Mouse (Mus musculus) mature B cell (primary cell): ENCODE data around the gene Tst.

ENCODE experiments used
- in situ Hi-C: fragments of 300-500 bp; cut with MboI; formaldehyde crosslinking; loops from 2 replicates; pipeline ENCODE4 v1.14.3; 2019

The Tst gene

GRCm38 (mm10) chr15:78385564-78385963 lies 20.1 kb downstream of the Tst start:
- in situ Hi-C loops, result no loop called here

GRCm38 (mm10) chr15:78384220-78385116 lies 21.2 kb downstream of the Tst start:
- in situ Hi-C loops, result no loop called here

GRCm38 (mm10) chr15:78383450-78384219 lies 22.1 kb downstream of the Tst start:
- in situ Hi-C loops, result no loop called here

- in situ Hi-C loops, result no loop called here
Observed at GRCm38 (mm10) chr15:78382115-78382514, 23.6 kb downstream of the Tst start.

- in situ Hi-C loops, result no loop called here
Observed at GRCm38 (mm10) chr15:78380741-78381140, 25.0 kb downstream of the Tst start.

GRCm38 (mm10) chr15:78380208-78380607 lies 25.5 kb downstream of the Tst start:
- in situ Hi-C loops, result no loop called here

GRCm38 (mm10) chr15:78378556-78378955 lies 27.2 kb downstream of the Tst start:
- in situ Hi-C loops, result no loop called here

- in situ Hi-C loops, result no loop called here
Observed at GRCm38 (mm10) chr15:78377859-78378258, 27.8 kb downstream of the Tst start.

- in situ Hi-C loops, result loop anchor here (25.0 kb wide), 1 partner anchor 187 kb away; no protein-coding TSS in a partner anchor
Observed at GRCm38 (mm10) chr15:78374204-78374603, 31.5 kb downstream of the Tst start.

- in situ Hi-C loops, result loop anchor here (25.0 kb wide), 1 partner anchor 185 kb away; no protein-coding TSS in a partner anchor
Observed at GRCm38 (mm10) chr15:78372796-78373195, 32.9 kb downstream of the Tst start.

- in situ Hi-C loops, result loop anchor here (25.0 kb wide), 1 partner anchor 182 kb away; no protein-coding TSS in a partner anchor
Observed at GRCm38 (mm10) chr15:78369641-78370040, 36.1 kb downstream of the Tst start.

GRCm38 (mm10) chr15:78368926-78369346 lies 36.8 kb downstream of the Tst start:
- in situ Hi-C loops, result loop anchor here (25.0 kb wide), 1 partner anchor 182 kb away; no protein-coding TSS in a partner anchor

- in situ Hi-C loops, result loop anchor here (25.0 kb wide), 1 partner anchor 181 kb away; no protein-coding TSS in a partner anchor
Observed at GRCm38 (mm10) chr15:78367811-78368210, 37.9 kb downstream of the Tst start.

GRCm38 (mm10) chr15:78366875-78367274 lies 38.8 kb downstream of the Tst start:
- in situ Hi-C loops, result loop anchor here (25.0 kb wide), 1 partner anchor 180 kb away; no protein-coding TSS in a partner anchor

- in situ Hi-C loops, result loop anchor here (25.0 kb wide), 1 partner anchor 179 kb away; no protein-coding TSS in a partner anchor
Observed at GRCm38 (mm10) chr15:78365916-78366315, 39.8 kb downstream of the Tst start.

GRCm38 (mm10) chr15:78355548-78355947 lies 50.2 kb downstream of the Tst start:
- in situ Hi-C loops, result loop anchor here (25.0 kb wide), 1 partner anchor 168 kb away; no protein-coding TSS in a partner anchor

GRCm38 (mm10) chr15:78354958-78355357 lies 50.7 kb downstream of the Tst start:
- in situ Hi-C loops, result loop anchor here (25.0 kb wide), 1 partner anchor 168 kb away; no protein-coding TSS in a partner anchor

GRCm38 (mm10) chr15:78351586-78352165 lies 54.0 kb downstream of the Tst start:
- in situ Hi-C loops, result loop anchor here (25.0 kb wide), 1 partner anchor 164 kb away; no protein-coding TSS in a partner anchor
